Mouse (Mus musculus) layer of hippocampus, adult 9-10 months (tissue): Measurements from ENCODE around the gene Parp8.

Source experiments
- DNase-seq: peaks from one replicate; pipeline ENCODE4 v3.0.0; 2022; ENCODE audit warnings: low spot score

The Parp8 gene

DNA sequence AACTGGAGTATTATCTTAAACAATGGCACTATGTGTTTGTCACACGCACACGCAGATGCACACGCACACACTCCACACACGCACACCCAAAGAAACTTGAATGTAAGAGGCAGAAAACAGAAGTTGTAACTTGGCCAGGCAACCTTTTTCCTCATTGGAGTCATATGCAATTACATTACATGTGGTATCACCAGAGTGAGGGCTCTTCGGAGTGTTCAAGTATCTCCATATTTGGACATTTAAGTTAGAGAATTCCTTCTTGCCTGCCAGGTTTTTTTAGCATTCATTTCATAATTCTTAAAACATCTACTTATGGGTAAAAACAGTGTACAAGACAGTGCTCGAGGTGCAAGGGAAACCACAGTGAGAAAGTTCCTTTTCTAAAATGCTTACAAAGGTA is 6.7 kb downstream of the Parp8 start:
- no peak for DNase-seq

DNA sequence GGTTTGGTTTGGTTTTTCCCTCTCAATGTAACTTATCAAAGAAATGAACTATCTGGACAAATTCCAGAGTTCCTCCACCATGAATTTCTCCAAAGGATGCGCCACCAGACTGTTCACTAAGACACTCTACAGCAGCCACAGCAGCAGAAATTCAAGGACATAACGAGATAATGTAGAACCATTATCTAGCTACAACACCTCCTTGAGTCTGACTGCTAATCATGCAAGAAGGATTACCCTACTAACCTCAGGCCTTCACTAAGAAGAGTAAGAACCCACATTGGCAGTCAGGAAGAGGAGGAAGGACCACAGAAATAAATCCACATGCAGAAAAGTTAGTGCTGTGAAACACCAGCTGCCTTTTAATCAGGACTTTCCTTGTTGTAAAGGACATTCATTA is 11.8 kb downstream of the Parp8 start:
- no peak for DNase-seq

DNA sequence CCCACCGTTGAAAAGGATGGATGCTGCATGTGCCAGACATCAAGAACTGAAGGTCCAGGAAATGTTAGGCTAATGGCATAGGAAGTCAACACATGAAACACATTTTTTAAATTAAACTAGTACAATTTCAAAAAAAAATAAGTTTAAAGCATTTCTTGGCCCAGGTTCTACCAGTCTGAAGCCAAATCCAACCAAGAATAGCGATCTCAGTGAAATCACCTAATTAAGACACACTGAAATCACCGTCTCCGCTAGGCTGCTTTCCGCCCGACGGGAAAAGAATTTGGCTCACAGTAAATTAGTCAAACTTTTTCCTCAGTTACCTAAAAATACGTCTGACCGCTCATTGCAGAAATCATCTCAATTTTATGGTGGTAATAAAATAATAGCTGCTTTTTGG is 13.3 kb downstream of the Parp8 start:
- no peak for DNase-seq

DNA sequence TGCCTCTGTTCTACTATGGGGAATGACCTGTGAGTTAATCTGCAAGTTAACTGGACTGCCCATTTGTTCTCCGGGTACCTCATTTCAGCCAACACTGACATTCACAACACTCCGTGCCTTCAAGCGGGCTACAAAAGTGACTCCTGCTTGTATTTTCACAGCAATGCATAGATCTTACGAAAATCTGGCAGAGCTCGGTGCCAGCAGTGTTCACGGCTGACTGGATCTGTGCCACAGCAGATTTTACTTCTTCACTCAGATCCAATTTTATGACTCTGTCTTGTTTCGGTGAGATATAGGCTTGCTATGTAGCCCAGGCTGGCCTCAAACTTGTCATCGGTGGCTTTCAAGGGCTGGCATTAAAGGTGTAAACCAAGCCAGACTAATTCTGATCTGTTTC is 15.2 kb downstream of the Parp8 start:
- no peak for DNase-seq

DNA sequence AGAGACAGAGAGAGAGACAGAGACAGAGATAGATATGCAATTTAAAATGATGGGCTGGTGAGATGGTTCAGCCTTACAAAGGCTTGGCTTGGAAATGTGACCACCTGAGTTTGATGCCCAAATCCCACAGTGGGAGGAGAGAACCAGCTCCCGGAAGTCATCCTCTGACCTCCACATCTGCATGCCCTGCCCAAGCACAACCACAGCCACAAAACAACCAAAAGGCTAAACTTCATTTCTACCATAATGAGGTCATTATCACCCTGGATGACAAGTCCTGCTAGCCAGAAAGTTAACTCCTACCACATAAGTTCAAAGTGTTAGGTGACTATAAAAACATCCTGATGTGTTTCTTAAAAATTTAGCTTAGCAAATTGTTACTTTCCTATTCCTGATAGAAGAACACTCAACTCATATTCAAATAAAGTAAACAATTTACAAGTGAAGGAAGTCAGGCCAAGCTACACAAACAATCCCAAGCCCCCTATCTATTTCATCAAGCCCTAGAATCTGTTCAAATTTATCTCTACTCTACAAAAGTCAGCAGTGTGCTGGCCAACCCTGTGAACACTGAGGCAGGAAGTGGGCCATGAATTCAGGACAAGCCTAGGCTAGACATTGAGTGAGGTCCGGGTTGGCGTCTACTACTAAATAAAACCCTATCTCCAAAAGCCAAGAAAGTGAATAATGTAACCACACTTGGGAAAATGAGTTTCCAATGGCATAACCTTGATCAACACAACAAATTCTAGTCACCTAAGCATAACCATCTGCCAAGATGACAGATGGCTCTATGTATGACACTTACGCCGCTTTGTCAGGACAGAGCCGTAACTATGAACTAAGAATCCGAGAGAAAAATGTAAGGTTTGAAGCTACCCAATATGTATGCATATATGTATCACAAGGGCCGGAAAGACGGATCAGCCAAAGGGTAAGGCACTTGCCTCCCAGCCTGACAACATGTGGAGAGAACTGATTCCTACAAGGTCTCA is 17.0 kb downstream of the Parp8 start:
- no peak for DNase-seq

DNA sequence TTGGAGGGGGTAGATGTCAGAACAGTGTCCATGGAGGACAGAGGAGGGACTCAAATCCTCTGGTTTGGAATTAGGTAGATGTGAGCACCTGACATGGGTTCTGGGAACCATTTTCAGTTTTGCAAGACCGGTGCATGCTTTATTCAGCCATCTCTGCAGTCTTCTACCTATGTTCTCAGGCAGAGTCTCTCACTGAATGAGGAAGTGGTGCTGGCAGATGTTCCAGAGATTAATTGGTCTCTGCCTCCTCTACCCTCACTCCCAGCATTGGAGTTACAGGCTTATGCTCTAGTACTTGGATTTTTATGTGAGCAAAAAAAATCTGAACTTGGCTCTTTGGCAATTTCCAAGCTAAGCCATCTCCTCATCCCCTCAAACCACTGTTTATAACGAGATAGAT is 17.8 kb downstream of the Parp8 start:
- DNase-seq, result no peak

DNA sequence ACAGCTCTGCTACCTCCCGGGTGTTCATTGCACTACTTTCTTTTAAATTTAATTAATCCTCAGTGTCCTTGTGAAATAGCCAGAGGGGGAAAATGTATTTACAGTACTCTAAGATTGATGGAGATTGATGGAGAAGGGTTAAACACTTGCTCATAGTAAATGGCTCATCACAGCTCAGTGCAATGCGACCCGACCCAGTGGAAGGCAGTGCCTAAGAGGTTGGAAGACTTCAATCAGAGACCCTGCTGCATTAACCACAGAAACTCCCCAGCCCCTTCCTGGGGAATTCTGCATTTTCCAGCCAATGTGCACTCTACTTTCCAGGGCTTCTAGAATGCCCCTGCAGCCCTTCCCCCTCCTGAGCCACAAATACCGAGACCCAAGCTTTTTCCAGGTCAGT is 18.7 kb downstream of the Parp8 start:
- no peak for DNase-seq

DNA sequence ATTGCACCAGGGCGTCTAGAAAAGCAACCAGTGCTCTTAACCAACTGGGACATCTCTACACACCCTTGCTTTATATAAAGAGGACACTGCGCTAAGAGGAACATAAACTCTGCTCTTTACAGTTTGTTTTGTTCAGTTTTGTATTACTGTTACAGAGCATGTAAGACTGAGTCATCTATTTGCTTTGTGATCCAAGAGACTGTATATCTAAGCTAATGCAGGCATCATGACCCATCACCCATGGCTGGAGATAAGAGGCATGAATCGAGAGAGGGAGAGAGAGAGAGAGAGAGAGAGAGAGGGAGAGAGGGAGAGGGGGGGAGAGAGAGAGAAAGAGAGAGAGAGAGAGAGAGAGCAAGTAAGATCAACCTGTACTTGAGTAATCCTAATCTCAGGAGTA is 24.8 kb downstream of the Parp8 start:
- no peak for DNase-seq

DNA sequence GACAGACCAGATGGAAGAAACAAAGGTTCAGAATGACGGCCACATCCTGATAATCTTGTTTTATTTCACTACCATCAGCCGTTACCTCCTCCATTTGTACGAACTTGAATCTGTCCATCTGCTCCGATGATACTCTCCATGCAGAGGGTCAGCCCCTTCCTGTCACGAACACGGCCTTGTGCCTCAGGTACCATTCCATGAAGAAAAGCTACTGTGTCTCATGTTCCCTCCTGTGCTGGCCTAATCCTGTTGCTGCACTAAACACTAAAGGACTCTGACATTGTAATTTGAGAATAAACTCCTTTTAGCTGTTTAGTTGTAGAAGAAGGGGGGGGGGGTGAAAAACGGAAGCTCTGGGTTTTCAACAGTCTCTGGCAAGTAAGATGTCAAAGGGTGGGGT is 33.8 kb downstream of the Parp8 start:
- DNase-seq, result no peak

DNA sequence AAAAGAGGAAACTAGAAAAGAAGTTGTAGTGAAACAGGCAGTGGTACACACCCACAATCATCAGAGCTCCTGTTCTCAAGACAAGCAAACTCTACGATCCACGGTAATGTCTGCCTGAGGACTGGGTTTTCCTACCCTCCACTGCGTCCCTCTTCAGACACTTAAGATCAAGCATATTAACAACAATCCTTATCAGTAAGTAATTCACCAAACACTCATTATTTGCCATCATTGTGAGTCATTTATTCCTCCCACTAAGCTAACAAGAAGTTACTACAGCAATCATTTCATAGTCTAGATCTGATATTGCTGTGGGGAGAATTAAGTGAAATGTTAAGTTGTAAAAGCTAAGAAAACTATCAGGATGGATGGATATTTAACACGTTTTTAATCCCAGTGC is 35.0 kb downstream of the Parp8 start:
- no peak for DNase-seq

DNA sequence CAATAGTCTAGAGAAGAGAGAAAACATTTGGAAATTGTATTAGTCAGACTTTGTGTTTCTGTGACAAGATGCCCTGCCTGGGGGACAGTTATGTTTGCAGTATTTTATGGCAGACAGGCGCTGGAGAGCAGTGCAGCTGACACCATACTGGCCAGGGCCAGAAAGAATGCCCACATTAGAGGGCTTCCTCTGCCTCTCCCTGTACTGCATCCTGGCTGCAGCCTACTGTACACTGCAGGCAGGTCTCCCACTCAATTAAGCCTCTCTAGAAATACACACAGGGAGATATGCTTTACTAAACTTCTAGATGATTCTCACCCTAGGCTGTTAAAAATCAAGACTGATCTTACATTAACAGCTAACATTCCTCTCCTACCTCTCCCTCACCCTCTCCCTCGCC is 36.6 kb downstream of the Parp8 start:
- no peak for DNase-seq

DNA sequence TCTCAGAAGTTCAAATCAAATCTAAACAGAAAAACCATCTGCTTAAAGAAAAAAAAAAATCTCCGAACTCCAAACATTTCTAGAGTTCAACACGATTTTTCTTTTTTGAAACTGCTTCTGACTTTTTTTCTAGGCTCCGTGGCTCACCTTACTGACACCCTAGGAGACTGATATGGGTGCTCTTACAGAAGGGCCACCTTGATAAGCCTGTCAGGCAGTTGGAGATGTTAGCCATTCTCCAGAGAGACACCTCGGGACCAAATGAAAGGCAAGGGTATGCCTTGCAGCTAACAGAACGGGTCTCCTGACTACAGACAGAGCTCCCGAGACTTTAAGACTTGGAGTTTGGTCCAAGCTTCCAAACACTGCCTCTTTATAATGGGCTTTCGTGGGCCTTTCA is 37.1 kb downstream of the Parp8 start:
- no peak for DNase-seq

DNA sequence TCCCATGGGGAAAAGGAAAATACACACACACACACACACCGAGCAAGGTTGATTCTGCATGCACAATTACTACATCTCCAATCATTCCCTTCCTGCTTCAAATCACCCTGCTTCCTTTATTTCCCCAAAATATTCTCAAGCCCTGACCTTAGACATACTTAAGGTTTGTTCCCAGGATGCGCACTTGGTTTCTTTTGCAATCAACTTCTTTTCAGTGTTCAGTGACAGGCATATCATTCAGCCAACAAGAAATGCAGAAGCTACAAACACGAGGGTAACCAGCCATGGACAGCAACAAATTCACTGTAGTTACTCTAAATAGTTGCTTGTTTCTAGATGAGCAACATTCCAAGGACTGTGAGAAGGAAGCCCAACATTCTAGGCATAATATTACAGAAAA is 38.1 kb downstream of the Parp8 start:
- no peak for DNase-seq

DNA sequence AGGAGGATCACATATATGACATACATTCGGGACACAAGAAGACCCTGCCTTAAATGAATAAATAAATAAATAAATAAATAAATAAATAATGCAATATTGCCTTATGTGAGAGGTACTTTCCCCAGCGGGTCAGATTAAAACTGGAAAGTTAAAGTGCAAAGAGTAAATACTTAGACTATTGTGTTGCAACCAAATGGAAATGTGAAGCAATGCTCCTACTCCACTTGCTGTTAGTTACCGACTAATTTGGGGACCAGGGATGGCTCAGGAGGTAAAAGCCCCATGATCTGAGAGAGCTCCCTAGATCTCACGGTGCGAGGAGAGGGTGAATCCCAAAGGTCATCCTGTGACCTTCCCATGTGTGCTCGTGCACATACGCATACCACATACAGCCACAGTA is 38.7 kb downstream of the Parp8 start:
- DNase-seq, result no peak

DNA sequence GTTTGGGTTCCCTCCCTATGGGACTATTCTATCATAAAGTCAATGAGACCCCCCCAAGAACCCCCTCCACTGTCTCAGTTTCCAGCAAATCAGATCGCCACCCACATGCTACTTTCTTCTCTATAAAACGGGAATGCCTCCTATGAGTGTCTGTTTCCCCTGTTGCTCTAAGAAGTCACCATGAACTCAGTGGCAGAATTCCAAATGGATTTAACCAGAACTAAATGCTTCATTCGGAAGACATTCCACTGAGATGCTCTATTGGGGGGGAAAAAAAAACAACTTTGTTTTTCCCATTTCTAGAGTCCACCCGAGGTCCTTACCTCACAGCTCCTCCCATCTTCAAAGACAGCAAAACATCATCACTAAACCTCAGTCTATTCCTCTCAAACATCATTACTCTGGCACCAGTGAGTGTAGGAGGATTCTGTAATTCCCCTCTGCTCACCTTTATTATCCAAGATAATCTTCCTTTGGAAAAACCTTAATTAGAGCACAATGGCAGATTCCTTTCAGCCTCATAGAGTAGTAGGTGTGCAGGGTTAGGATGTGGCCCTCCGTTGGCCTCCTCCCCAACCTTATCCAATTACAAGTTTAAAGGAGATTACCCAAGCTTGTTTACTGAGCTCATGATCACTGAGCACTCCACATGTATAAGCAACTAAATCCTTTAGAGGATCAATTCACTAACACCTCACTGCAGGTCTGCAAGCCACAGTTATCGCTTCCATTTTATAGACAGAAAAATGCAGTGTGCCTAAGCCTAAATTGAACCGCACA is 51.1 kb downstream of the Parp8 start:
- DNase-seq, result no peak

DNA sequence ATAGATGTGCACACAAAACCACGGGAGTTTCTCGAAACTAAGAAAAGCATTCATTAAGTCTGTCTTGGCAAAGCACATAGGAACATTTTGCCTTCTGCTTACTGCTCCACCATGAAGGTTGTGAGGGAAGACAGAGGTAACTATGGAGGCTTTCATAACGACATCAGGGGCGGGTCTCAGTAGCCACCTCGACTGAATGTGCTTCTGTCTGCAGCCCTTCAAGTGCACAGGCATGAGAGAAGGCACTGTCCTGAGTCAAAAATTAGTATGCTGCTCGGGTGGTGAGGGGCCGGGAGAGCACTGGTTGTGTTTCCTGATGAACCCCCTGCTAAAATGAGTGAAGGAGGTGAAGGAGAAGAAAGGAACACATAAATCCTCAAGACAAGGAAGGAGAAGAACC is 51.8 kb downstream of the Parp8 start:
- no peak for DNase-seq

DNA sequence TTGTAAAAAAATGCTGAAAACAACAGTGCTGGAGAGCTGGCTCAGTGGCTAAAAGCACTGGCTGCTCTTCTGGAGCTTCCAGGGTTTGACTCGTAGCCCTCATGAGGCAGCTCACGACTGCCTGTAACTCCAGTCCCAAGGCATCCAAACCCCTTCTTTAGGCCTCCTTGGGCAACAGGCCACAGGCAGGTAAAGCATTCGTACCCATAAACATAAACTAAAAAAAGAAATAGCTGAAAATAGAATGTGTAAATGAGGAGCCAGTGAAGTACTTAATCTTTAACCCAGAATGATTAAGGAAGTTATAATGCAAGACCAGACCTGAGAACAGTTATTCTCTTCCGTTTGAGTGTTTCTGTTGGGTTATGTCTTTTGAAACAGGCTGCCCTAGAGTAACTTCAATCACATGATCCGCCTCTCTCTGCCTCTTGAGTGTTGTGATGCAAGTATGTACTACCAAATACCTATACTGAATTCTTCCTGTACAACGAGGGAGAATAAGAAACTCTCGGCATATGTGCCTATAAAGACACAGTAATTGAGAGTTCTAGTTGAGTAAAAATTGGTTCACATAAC is 53.2 kb downstream of the Parp8 start:
- no peak for DNase-seq

DNA sequence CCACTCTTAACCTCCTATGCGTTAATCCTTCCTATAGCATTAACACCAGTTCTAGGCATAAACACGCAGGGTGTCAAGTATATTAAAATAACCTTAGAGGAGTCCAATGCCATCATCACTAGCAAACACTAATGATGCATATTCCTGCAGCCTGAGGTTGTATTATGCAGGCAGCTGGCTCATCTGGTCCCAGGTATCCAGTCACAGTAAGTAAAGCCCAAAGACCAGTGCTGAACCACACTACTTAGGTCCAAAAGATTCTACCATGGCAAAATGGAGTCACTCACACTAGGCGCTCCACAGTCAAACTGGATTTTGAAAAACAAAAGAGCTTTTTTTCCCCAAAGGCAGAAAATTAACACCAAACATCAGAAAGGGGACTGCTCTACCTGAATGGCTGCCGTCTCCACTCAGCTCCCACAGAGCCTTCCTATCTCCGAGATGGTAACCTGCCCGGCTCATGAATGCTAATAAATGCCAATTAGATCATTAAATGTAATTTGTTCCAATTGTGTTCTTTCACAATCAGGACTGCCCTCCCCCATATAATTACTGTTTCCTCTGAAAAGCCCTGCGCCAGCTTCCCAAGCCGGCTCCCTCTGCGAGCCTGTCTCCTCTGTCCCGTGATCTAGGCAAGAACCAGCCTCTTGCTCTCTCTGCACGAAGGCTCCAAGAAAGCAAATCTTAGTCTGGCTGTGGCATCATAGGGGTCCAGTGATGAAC is 54.5 kb downstream of the Parp8 start:
- no peak for DNase-seq

DNA sequence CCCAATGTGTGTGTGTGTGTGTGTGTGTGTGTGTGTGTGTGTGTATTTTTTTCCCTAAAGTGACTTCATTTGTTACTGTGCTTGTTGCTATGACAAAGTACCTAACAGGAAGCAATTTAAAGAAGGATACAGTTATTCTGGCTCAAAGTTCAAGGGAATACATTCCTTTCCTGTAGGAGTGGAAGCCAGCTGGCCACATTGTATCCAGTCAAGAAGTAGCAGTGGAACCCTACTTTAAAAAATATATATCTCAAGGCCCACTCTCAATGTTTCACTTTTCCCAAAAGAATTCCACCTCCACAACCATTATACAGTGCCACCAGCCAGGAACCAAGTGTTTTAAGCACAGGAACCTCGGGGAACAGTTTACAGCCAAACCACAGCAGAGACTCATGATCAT is 55.7 kb downstream of the Parp8 start:
- DNase-seq, result no peak

DNA sequence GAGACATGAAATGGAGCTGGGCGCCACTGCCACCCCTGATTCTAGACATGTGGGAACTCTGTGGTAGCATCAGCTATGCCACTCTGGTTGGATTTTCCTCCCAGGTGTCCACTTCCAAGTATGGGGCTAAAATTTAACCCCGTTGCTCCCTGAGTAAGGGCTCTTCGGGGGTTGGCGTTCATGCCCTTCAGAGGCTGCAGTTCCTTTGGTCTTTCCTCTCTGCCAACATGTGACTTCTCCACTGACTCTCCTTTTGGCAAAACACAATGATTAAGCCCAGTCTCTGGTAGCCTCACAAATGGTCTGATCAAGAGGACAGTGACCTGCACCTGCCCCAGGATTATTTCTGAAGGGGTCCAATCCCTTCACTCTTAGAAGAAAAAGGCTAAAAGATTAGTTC is 56.4 kb downstream of the Parp8 start:
- no peak for DNase-seq

DNA sequence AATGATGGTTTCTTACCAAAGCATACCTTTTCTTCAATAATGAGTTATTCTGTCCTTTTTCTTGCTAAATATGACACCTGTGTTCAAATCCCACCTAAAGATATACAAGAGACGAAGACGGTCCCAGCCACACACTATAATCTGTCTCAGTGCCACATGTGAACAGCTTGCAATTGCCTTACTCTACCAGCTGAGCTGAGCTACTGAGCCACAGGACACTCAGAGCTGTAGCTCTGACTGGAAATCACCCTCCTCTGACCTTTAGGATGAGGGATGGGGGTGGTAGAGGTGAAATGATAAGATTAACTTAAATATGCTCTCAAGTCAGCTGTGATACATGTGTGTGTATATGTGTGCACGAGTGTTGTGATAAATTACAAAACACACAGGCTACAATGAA is 57.9 kb downstream of the Parp8 start:
- DNase-seq, result no peak
